Mouse (Mus musculus): ENCODE results near the gene Zfp622. TPM values are rescaled to one million over a fixed set of nuclear protein-coding genes. Genes with fewer than 3 reads are reported as not detected.
"Not testable (repeated sequence)": the region's sequence is repeated elsewhere in the genome, so short reads cannot be mapped to it uniquely, and the experiment has no call there.

Zfp622 gene
- polyA plus RNA-seq, 1 experiment from 2014 or later = 44.3 TPM

- ATAC-seq (ENCODE audit: low FRiP score) = peak; percentile 32
- H3K36me3 ChIP-seq = peaks cover 15% of the 10 kb centered on the region
- peak overlapping the region; percentile 91 for H3K4me2 ChIP-seq (replicated peaks)
- peaks cover 17% of the 10 kb centered on the region for H3K4me1 ChIP-seq
- H3K9ac ChIP-seq = peak overlapping the region; percentile 61
- peak overlapping the region; percentile 100 for H3K4me3 ChIP-seq
- WGBS = 17% methylated on average over 6 of the region's 6 CpGs
- not testable (repeated sequence) for H3K9me3 ChIP-seq (replicated peaks); H3K27me3 ChIP-seq
- peak overlapping the region; percentile 89 for H3K27ac ChIP-seq
Measured at GRCm38 (mm10) chr15:25983614-25984013, 552 bp upstream of the Zfp622 start.

GRCm38 (mm10) chr15:25984734-25985492, 747 bp downstream of the Zfp622 start:
- H3K27ac ChIP-seq = peak overlapping the region; percentile 89
- no peaks in the 10 kb centered on the region for H3K9me3 ChIP-seq (replicated peaks)
- peak overlapping the region; percentile 100 for H3K4me3 ChIP-seq
- H3K9ac ChIP-seq = peak overlapping the region; percentile 97
- under 1% methylated on average over 68 of the region's 71 CpGs for WGBS
- peaks cover 17% of the 10 kb centered on the region for H3K4me1 ChIP-seq
- peak; percentile 38; the same call in 1 of the 2 replicates for ATAC-seq (ENCODE audit: low FRiP score)
- peaks cover 16% of the 10 kb centered on the region for H3K36me3 ChIP-seq
- H3K4me2 ChIP-seq (replicated peaks) = peak overlapping the region; percentile 91
- H3K27me3 ChIP-seq = no peaks in the 10 kb centered on the region

- Histone ChIP-seq H3K27me3 (no peaks in the 10 kb centered on the region), H3K27ac (no peak overlapping the region), H3K4me2 (replicated peaks) (no peak overlapping the region), H3K9me3 (replicated peaks) (no peaks in the 10 kb centered on the region), H3K4me3 (no peak overlapping the region), H3K9ac (no peak overlapping the region), H3K36me3 (peaks cover 46% of the 10 kb centered on the region), H3K4me1 (no peaks in the 10 kb centered on the region)
- ATAC-seq (ENCODE audit: low FRiP score) = no peak
- 63% methylated on average over 8 of the region's 8 CpGs for WGBS
Measured at GRCm38 (mm10) chr15:25992992-25993727, 9.0 kb downstream of the Zfp622 start.

GRCm38 (mm10) chr15:25995521-25995920, 11.4 kb downstream of the Zfp622 start:
- no peak for ATAC-seq (ENCODE audit: low FRiP score)
- no peak overlapping the region for H3K4me2 ChIP-seq (replicated peaks)
- no peaks in the 10 kb centered on the region for H3K27me3 ChIP-seq
- peaks cover 40% of the 10 kb centered on the region for H3K36me3 ChIP-seq
- H3K9ac ChIP-seq = no peak overlapping the region
- H3K27ac ChIP-seq = no peak overlapping the region
- no peaks in the 10 kb centered on the region for H3K4me1 ChIP-seq
- WGBS = 50% methylated on average over 2 of the region's 2 CpGs
- H3K4me3 ChIP-seq = no peak overlapping the region
- no peaks in the 10 kb centered on the region for H3K9me3 ChIP-seq (replicated peaks)

GRCm38 (mm10) chr15:25999545-25999944, 15.4 kb downstream of the Zfp622 start:
- not testable (repeated sequence) for H3K27ac ChIP-seq; H3K9ac ChIP-seq; H3K27me3 ChIP-seq; H3K4me1 ChIP-seq; ATAC-seq (ENCODE audit: low FRiP score); H3K4me2 ChIP-seq (replicated peaks); H3K9me3 ChIP-seq (replicated peaks); H3K4me3 ChIP-seq
- 38% methylated on average over 5 of the region's 5 CpGs for WGBS
- peaks cover 17% of the 10 kb centered on the region for H3K36me3 ChIP-seq

- no peak for ATAC-seq (ENCODE audit: low FRiP score)
- WGBS = 75% methylated on average over 3 of the region's 3 CpGs
Measured at GRCm38 (mm10) chr15:26008621-26009020, 24.5 kb downstream of the Zfp622 start.

GRCm38 (mm10) chr15:26012891-26013290, 28.7 kb downstream of the Zfp622 start:
- Histone ChIP-seq H3K4me3 (no peak overlapping the region), H3K9me3 (replicated peaks) (no peaks in the 10 kb centered on the region), H3K4me1 (no peaks in the 10 kb centered on the region), H3K27me3 (no peaks in the 10 kb centered on the region), H3K4me2 (replicated peaks) (no peak overlapping the region), H3K27ac (no peak overlapping the region), H3K36me3 (no peaks in the 10 kb centered on the region), H3K9ac (no peak overlapping the region)
- no peak for ATAC-seq (ENCODE audit: low FRiP score)
- WGBS = 55% methylated on average over 4 of the region's 4 CpGs

More at GRCm38 (mm10) chr15:26008621-26009020, 24.5 kb downstream of the Zfp622 start:
- H3K4me3 ChIP-seq = no peak overlapping the region
- no peak overlapping the region for H3K4me2 ChIP-seq (replicated peaks)
- no peaks in the 10 kb centered on the region for H3K36me3 ChIP-seq
- no peaks in the 10 kb centered on the region for H3K4me1 ChIP-seq
- H3K27ac ChIP-seq = no peak overlapping the region
- H3K9me3 ChIP-seq (replicated peaks) = no peaks in the 10 kb centered on the region
- H3K27me3 ChIP-seq = no peaks in the 10 kb centered on the region
- H3K9ac ChIP-seq = no peak overlapping the region

- Histone ChIP-seq H3K9ac (no peak overlapping the region), H3K4me3 (no peak overlapping the region), H3K36me3 (no peaks in the 10 kb centered on the region), H3K4me2 (replicated peaks) (peak overlapping the region; percentile 33; the same call in 1 of the 2 replicates), H3K27me3 (no peaks in the 10 kb centered on the region), H3K9me3 (replicated peaks) (no peaks in the 10 kb centered on the region), H3K27ac (no peak overlapping the region), H3K4me1 (no peaks in the 10 kb centered on the region)
- WGBS = 28% methylated on average over 14 of the region's 14 CpGs
- ATAC-seq (ENCODE audit: low FRiP score) = peak; percentile 78
Measured at GRCm38 (mm10) chr15:26015979-26016665, 32.0 kb downstream of the Zfp622 start.

GRCm38 (mm10) chr15:26021721-26022120, 37.6 kb downstream of the Zfp622 start:
- no peaks in the 10 kb centered on the region for H3K27me3 ChIP-seq
- ATAC-seq (ENCODE audit: low FRiP score) = peak; percentile 50
- no peaks in the 10 kb centered on the region for H3K9me3 ChIP-seq (replicated peaks)
- no peak overlapping the region for H3K4me3 ChIP-seq
- no peaks in the 10 kb centered on the region for H3K36me3 ChIP-seq
- no peak overlapping the region for H3K4me2 ChIP-seq (replicated peaks)
- 44% methylated on average over 8 of the region's 8 CpGs for WGBS
- H3K9ac ChIP-seq = no peak overlapping the region
- no peak overlapping the region for H3K27ac ChIP-seq
- peaks cover 3% of the 10 kb centered on the region; the same call in 1 of the 2 replicates for H3K4me1 ChIP-seq

GRCm38 (mm10) chr15:26022636-26023035, 38.5 kb downstream of the Zfp622 start:
- WGBS = 84% methylated on average over 5 of the region's 5 CpGs
- ATAC-seq (ENCODE audit: low FRiP score) = no peak
- H3K9me3 ChIP-seq (replicated peaks) = no peaks in the 10 kb centered on the region
- H3K4me1 ChIP-seq = peaks cover 3% of the 10 kb centered on the region; the same call in 1 of the 2 replicates
- no peak overlapping the region for H3K4me2 ChIP-seq (replicated peaks)
- no peak overlapping the region for H3K9ac ChIP-seq
- H3K36me3 ChIP-seq = no peaks in the 10 kb centered on the region
- no peak overlapping the region for H3K4me3 ChIP-seq
- H3K27me3 ChIP-seq = no peaks in the 10 kb centered on the region
- H3K27ac ChIP-seq = no peak overlapping the region

- H3K4me1 ChIP-seq = no peaks in the 10 kb centered on the region
- ATAC-seq (ENCODE audit: low FRiP score) = no peak
- no peaks in the 10 kb centered on the region for H3K27me3 ChIP-seq
- H3K9me3 ChIP-seq (replicated peaks) = no peaks in the 10 kb centered on the region
- no peak overlapping the region for H3K4me3 ChIP-seq
- H3K36me3 ChIP-seq = no peaks in the 10 kb centered on the region
- H3K4me2 ChIP-seq (replicated peaks) = no peak overlapping the region
- no peak overlapping the region for H3K9ac ChIP-seq
- 80% methylated on average over 3 of the region's 3 CpGs for WGBS
- H3K27ac ChIP-seq = no peak overlapping the region
Measured at GRCm38 (mm10) chr15:26031692-26032091, 47.5 kb downstream of the Zfp622 start.

GRCm38 (mm10) chr15:26040567-26040966, 56.4 kb downstream of the Zfp622 start:
- 17% methylated on average over 1 of the region's 1 CpGs for WGBS

More at GRCm38 (mm10) chr15:26040567-26040966, 56.4 kb downstream of the Zfp622 start:
- Histone ChIP-seq H3K4me2 (replicated peaks) (no peak overlapping the region), H3K9me3 (replicated peaks) (0 out of 2 replicates have a peak, but pooled peaks cover 6% of the 10 kb centered on the region), H3K4me1 (no peaks in the 10 kb centered on the region), H3K36me3 (no peaks in the 10 kb centered on the region), H3K9ac (no peak overlapping the region), H3K27ac (no peak overlapping the region), H3K4me3 (no peak overlapping the region), H3K27me3 (no peaks in the 10 kb centered on the region)
- no peak for ATAC-seq (ENCODE audit: low FRiP score)

Data from hindbrain, embryonic 12.5 days (tissue).